Mouse (Mus musculus) heart, embryonic 16.5 days (tissue): ENCODE results near the gene Foxo1. TPM values are rescaled to one million over a fixed set of nuclear protein-coding genes. Genes with fewer than 3 reads are reported as not detected.

ENCODE experiments used
- ATAC-seq: fragments of 200-750 bp; cut with Nextera tagmentation; replicated peaks from 2 replicates; pipeline ENCODE4 v1.8.0; 2017; ENCODE audit warnings: moderate number of reproducible peaks; ENCODE audit not compliant: insufficient read depth, low FRiP score; ENCODE audit errors: extremely low read depth
- H3K27ac ChIP-seq: fragments of 300-500 bp; sonication (generic); 2 replicates; pipeline ENCODE4 v1.5.1; 2014; ENCODE audit warnings: mild to moderate bottlenecking, low read length, control low read depth, moderate library complexity
- H3K27me3 ChIP-seq: fragments of 300-500 bp; sonication (generic); 2 replicates; pipeline ENCODE4 v1.6.1; 2014; ENCODE audit warnings: low read length, mixed read lengths; ENCODE audit not compliant: control insufficient read depth, insufficient read depth
- H3K36me3 ChIP-seq: fragments of 300-500 bp; sonication (generic); 2 replicates; pipeline ENCODE4 v1.6.1; 2014; ENCODE audit not compliant: control insufficient read depth, insufficient read depth
- H3K4me1 ChIP-seq: fragments of 300-500 bp; sonication (generic); 2 replicates; pipeline ENCODE4 v1.6.1; 2014; ENCODE audit warnings: low read length, mixed read lengths; ENCODE audit not compliant: control insufficient read depth, insufficient read depth
- H3K4me2 ChIP-seq: fragments of 300-500 bp; sonication (generic); 2 replicates; pipeline ENCODE4 v1.6.1; 2014; ENCODE audit warnings: low read depth, mild to moderate bottlenecking, control low read depth, low read length
- H3K4me3 ChIP-seq: fragments of 300-500 bp; sonication (generic); 2 replicates; pipeline ENCODE4 v1.5.1; 2014; ENCODE audit warnings: mild to moderate bottlenecking, control low read depth, low read length
- H3K9ac ChIP-seq: fragments of 300-500 bp; sonication (generic); 2 replicates; pipeline ENCODE4 v1.6.1; 2014; ENCODE audit warnings: low read length, control low read depth
- H3K9me3 ChIP-seq: fragments of 300-500 bp; sonication (generic); replicated peaks from 2 replicates; pipeline ENCODE4 v1.6.1; 2016; ENCODE audit warnings: low read length; ENCODE audit not compliant: control insufficient read depth
- WGBS: fragments of 180-500 bp; shearing (Covaris S2); extraction: QIAGEN DNeasy Blood & Tissue Kit; methylation state at CpG from one replicate; pipeline ENCODE4 v1.1.7; 2014; 5-methylcytosine and 5-hydroxymethylcytosine counted together
- polyA plus RNA-seq: library from polyadenylated mRNA; unstranded; fragments of >200 nt; fragmentation: Nextera tagmentation; extraction: Ambion mirVana; gene quantifications from 2 replicates; pipeline ENCODE4 v1.2.1, GENCODE M21; 2015

The Foxo1 gene
- polyA plus RNA-seq, 1 experiment from 2014 or later = 5.1 TPM

DNA sequence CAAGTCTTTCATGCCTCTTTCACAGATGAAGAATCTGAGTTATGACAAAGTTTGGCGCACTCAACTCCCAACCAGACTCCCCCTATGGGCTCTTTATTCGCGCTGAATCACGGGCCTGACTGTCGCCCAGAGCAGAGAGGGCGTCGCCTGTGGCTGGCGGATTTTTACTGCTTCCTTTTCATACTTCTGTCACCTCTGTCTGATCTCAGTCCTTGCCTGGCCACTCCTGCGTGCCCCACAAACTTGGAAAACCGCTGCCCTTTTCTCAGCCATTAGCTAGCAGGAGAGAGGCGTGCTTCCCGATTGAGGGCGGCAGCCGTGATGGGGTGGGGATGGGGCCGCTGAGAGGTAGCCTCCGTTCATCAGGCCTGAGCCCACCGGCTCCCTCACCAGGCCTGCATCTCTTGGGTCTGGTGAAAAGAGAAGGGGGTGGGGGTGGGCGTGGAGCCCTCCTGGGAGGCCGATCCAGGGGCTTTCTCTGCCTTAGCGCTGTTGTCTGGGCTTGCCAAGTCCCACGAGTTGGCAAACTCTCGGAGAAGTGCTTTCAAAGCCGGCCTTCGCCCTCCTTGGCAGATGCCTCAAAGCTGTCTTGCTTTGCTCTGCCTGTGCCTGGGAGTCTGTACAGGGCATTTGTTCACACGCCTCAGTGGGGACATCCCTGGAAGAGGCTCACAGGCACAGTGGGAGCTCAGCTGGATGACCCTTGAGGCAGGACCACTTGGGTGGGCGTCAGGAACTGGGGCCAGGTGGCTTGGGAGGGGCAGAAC, 133.2 kb downstream of the Foxo1 start:
- peak; percentile 34; the same call in 1 of the 2 replicates for ATAC-seq
- Histone ChIP-seq H3K4me3 (peak overlapping the region; percentile 41), H3K9me3 (no peaks in the 10 kb centered on the region), H3K27me3 (no peaks in the 10 kb centered on the region), H3K4me2 (peak overlapping the region; percentile 64), H3K9ac (peak overlapping the region; percentile 68), H3K27ac (peak overlapping the region; percentile 3), H3K36me3 (no peaks in the 10 kb centered on the region), H3K4me1 (peaks cover 17% of the 10 kb centered on the region)
- 8% methylated on average over 26 of the region's 26 CpGs for WGBS

Other genes starting within 250 kb of the Foxo1 start
- gene Maml3, start 163.3 kb upstream of the Foxo1 start, polyA plus RNA-seq = 2.6 and 3.1 TPM in 2 replicates